Mouse (Mus musculus) WW6 (cell line): Measurements from ENCODE around the gene Sgsm3.
A peak's percentile ranks its signal among the peaks of the same experiment; 100 is the strongest.

Source experiments
- DNase-seq: peaks from one replicate; pipeline ENCODE4 v3.0.0-alpha.2; 2013; ENCODE audit warnings: low read depth, low spot score

Gene Sgsm3

GRCm38 (mm10) chr15:81026901-81027300 is 49.3 kb downstream of the Sgsm3 start:
- no peak for DNase-seq

GRCm38 (mm10) chr15:81027378-81028173 is 50.0 kb downstream of the Sgsm3 start:
- DNase-seq: peak; percentile 59

DNA sequence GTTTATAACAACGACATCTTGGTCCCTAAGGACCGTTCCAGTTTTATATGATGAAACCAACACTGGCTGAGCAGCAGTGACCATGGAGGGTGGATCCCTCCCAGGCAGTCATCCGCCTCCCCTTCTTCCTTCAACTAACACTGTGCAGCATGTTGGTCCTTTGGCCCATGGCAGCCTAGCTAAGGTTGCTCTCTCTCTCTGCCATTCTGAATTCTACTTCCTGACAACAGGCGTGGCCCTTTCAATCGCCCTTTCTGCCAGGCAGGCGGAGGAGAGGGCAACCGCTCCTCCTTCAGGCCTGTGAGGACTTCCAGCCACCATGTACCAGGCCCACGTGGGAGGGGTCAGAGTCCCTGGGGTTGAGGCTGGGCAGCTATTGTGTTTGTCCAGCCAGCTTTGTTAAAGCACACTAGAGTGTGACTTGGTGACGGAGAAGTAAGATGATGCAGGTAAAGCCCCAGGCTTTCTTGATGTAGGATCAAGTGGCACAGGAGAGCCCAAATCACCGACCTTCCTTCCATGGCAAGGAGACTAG is 53.4 kb downstream of the Sgsm3 start:
- no peak for DNase-seq

GRCm38 (mm10) chr15:81031611-81032010 is 54.0 kb downstream of the Sgsm3 start:
- no peak for DNase-seq

DNA sequence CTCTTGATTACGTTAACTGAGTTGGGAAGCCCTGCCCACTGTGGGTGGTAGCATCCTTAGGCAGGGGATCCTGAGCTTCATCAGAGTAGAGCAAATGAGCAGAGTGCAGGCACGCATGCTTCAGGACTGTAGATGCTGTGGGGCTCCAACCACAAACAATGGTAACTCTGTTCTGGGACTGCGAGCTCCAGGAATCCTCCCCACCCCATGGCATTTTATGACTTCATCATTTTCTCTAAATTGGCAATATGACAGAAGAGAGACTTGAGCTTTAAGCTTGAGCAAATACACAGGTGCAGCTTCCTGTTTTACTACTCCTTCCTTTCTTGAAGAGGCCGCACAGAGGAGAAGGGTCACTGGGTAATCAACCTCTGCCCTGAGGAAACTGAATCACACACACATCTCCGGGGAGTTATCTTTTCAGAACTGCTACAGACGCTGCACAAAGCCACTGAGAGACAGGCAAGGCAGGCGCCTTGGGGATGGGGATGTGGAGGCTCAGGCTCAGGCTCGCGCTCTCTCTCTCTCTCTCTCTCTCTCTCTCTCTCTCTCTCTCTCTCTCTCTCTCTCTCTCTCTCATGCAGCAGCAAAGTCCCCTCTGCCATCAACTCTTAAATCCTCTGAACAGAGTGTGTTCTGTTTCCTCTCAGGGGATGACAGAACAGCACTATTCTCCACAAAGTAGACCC is 55.5 kb downstream of the Sgsm3 start:
- DNase-seq: no peak

DNA sequence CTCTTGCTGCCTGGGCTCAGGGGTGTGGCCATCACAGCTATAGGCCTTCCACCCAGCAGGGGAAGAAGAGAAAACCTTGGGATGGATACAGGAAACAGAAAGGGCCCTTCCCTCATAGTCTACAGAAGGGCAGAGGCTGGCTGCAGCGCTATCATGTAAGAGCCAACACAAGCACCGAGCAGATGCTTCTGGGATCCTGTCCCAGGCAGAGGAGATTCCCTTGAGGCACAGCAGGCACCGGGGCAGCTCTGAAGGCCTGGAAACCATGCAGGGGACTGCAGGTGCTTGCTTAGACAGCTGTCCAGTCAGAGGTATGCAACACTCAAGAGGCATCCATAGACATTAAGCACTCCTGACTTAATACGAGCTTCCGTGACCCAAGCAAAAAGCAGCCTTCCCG is 56.6 kb downstream of the Sgsm3 start:
- DNase-seq: no peak

DNA sequence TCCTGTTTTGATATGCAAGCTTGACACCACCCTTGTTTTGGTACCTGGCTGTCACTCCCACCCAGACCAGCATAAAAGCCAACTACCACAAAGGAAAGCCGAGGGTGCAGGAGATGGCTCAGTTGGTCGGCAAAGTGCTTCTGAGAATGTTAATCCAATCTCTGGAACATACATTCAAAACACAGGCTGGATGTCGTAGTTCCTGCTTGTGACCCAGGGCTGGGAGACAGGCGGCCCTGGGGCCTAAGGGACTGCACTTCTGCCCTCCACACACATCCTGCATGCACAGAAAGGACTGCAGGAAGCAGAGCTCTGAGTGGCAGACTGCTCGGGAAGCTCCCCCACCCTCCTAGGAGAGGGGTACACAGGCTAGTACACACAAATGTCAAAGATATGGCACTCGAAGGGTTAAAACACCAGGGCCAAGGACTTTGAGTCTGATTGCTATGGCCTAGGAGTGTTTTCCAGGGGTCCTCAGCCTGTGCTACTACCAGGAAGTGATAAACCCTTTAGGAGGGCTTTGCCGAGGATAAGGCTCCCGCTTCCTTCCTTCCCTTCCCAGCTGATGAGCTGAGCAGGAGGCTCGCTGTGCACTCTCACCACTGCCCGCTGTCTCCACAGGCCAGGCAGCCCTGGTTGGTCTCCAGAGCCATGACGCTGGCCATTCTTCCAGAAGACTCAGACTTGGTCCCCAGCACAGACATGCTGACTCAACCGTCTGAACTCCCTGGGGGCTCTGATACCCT is 58.0 kb downstream of the Sgsm3 start:
- DNase-seq: no peak

DNA sequence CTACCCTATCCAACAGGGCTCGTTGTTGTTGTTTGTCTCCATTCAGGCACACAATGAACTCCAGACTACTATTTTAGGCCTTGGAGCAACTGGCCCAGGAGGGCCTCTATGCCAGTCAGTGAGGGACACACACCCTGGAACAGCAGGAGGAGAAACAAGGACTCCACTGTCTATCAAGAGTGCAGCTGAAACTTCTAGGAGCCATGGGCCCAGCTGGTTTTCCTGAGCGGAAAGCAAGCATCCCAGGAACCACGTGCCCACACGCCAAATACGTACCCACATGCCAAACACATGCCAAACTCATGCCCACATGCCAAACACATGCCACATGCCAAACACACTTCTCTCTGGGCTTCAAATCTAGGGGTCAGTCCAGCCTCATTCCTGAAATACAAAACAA is 60.9 kb downstream of the Sgsm3 start:
- DNase-seq: no peak

GRCm38 (mm10) chr15:81041767-81042166 is 64.2 kb downstream of the Sgsm3 start:
- no peak for DNase-seq

- no peak for DNase-seq
Measured at GRCm38 (mm10) chr15:81042276-81042931, 64.8 kb downstream of the Sgsm3 start.

GRCm38 (mm10) chr15:81044446-81044845 is 66.9 kb downstream of the Sgsm3 start:
- no peak for DNase-seq

DNA sequence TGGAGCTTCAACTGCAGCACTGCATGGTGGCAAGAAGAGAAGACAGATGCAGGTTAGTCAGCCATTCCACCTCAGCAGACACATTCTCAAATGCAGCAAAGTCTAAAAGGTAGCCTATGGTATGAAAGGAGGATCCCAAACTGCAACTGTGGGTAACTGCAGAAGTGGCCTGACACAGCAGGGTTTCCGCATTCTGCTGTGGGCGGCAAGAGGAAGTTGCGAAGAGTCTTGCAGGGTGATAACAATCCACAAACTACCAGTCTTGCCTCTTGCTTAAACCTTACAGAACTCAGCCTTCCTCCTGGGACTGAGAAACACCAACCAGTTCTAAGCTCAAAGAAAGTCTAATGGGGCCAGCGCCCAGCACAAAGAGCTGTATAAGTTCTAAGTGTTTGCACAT is 67.8 kb downstream of the Sgsm3 start:
- DNase-seq: no peak

- no peak for DNase-seq
Measured at GRCm38 (mm10) chr15:81046061-81046460, 68.5 kb downstream of the Sgsm3 start.

DNA sequence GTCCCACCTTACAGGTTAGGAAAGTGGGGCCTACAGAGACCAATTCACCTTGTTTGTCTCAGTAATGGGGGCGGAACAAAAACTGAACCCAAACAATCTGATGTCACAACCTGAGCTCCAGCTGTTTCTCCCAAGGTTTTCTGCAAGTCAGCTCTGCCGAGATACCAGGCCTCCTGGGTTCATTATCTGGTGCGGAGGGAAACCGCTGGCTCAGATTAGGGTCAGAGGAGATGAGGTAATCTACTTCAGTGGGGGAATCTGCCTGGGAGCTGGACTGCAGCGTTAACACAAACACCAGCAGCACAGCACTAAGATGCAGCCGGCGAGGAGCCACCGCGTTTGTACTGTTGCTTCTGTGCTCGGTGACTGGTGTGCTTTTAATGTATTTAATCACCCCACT is 69.9 kb downstream of the Sgsm3 start:
- DNase-seq: no peak

- no peak for DNase-seq
Measured at GRCm38 (mm10) chr15:81049401-81050053, 72.0 kb downstream of the Sgsm3 start.

- DNase-seq: no peak
Measured at GRCm38 (mm10) chr15:81050488-81050887, 72.9 kb downstream of the Sgsm3 start.

DNA sequence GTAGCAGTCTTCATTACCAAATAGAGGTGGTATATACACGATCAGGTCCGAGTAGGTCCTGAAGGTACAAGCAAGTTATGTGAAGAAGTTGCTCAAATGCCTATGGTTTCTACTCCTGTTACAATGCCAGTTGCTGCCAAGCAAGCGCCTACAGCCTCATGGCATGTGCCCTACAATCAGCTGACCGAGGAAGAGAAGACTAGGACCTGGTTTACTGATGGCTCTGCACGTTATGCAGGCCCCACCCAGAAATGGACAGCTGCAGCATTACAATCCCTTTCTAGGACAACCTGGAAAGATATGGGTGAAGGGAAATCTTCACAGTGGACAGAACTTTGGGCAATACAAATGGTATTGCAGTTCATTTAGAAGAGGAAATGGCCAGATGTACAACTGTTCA is 74.9 kb downstream of the Sgsm3 start:
- DNase-seq: no peak

GRCm38 (mm10) chr15:81055488-81055887 is 77.9 kb downstream of the Sgsm3 start:
- DNase-seq: no peak

DNA sequence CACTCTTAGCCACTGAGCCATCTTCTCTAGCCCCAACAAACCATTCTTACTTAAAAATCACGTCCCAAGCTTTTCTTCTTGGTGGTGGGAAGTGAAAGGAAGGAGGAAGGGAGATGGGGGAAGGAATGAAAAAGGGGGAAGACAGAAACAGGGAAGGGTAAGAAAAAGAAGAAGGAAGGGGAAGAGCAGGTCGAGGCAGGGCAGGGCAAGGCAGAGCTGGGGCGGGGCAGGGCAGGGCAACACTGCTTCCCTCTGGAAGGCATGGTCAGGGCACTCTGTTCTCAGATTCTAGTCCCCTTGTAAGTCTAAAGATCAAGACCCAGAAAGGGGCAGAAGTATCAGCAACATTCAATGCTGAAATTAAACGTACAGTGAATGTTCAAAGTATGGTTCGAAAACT is 80.2 kb downstream of the Sgsm3 start:
- DNase-seq: no peak

DNA sequence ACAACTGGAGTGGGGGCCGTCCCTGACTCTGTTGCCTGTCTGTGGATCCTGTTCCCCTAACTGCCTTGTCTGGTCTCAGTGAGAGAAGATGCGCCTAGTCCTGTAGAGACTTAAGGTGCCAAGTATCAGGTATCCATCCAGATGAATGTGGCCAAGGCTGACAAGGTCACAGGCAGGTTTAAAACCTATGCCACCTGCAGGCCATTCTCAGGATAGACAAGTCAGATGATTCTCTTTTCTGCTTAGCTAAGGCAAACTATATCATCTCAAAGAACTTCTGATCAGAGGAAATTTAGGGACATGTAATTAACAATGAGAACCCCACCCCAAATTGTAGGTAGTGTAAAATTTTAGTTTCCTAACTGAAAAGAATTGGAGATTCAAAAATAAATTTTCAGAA is 83.4 kb downstream of the Sgsm3 start:
- DNase-seq: no peak
